Mouse (Mus musculus) hindbrain, embryonic 12.5 days (tissue): ENCODE measurements around the gene Trim44. TPM values are rescaled to one million over a fixed set of nuclear protein-coding genes. Genes with fewer than 3 reads are reported as not detected.

Experiments used
- ATAC-seq: fragments of 200-750 bp; cut with Nextera tagmentation; 2 replicates; pipeline ENCODE4 v1.8.0; 2017; ENCODE audit warnings: moderate TSS enrichment; ENCODE audit not compliant: low FRiP score
- H3K27ac ChIP-seq: fragments of 300-500 bp; sonication (generic); 2 replicates; pipeline ENCODE4 v1.5.1; 2016; ENCODE audit warnings: mild to moderate bottlenecking
- H3K27me3 ChIP-seq: fragments of 300-500 bp; sonication (generic); 2 replicates; pipeline ENCODE4 v1.6.1; 2016; ENCODE audit warnings: mild to moderate bottlenecking
- H3K36me3 ChIP-seq: fragments of 300-500 bp; sonication (generic); 2 replicates; pipeline ENCODE4 v1.6.1; 2016; ENCODE audit warnings: mild to moderate bottlenecking
- H3K4me1 ChIP-seq: fragments of 300-500 bp; sonication (generic); 2 replicates; pipeline ENCODE4 v1.6.1; 2016
- H3K4me2 ChIP-seq: fragments of 300-500 bp; sonication (generic); replicated peaks from 2 replicates; pipeline ENCODE4 v1.6.1; 2016; ENCODE audit warnings: mild to moderate bottlenecking
- H3K4me3 ChIP-seq: fragments of 300-500 bp; sonication (generic); 2 replicates; pipeline ENCODE4 v1.5.1; 2016; ENCODE audit warnings: mild to moderate bottlenecking
- H3K9ac ChIP-seq: fragments of 300-500 bp; sonication (generic); 2 replicates; pipeline ENCODE4 v1.6.1; 2016; ENCODE audit warnings: mild to moderate bottlenecking, moderate library complexity
- H3K9me3 ChIP-seq: fragments of 300-500 bp; sonication (generic); replicated peaks from 2 replicates; pipeline ENCODE4 v1.6.1; 2016; ENCODE audit warnings: mild to moderate bottlenecking
- WGBS: fragments of 180-500 bp; shearing (Covaris S2); methylation state at CpG from one replicate; pipeline ENCODE4 v1.1.7; 2016; 5-methylcytosine and 5-hydroxymethylcytosine counted together
- polyA plus RNA-seq: library from polyadenylated mRNA; unstranded; fragments of >200 nt; fragmentation: Nextera tagmentation; extraction: Ambion mirVana; gene quantifications from 2 replicates; pipeline ENCODE4 v1.2.1, GENCODE M21; 2016

The Trim44 gene
- polyA plus RNA-seq, 1 experiment from 2014 or later = 65.6 TPM

DNA sequence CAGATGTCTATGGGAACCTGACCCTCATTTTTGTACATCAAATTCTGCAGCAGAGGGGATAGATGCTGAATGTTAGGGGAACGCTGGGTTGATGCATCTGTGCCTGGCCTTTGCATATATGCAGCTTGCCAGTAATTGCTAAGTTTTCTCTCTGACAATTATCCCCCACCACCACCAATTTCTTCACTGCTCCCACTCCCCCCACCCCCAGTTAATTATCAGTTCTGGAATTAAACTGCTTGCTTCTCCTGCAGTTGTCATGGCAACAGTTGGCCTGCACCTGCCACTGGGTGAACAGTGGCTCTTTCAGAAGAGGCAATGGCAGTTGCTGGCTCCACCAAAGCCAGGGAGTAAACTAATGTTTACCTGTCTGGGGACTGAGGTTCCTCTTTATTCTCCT, 70.8 kb downstream of the Trim44 start:
- Histone ChIP-seq H3K36me3 (no peaks in the 10 kb centered on the region), H3K27me3 (no peaks in the 10 kb centered on the region), H3K4me1 (peaks cover 8% of the 10 kb centered on the region), H3K9ac (no peak overlapping the region), H3K27ac (no peak overlapping the region), H3K9me3 (no peaks in the 10 kb centered on the region), H3K4me3 (no peak overlapping the region), H3K4me2 (no peak overlapping the region)
- WGBS = 70% methylated on average over 1 of the region's 1 CpGs
- no peak for ATAC-seq

DNA sequence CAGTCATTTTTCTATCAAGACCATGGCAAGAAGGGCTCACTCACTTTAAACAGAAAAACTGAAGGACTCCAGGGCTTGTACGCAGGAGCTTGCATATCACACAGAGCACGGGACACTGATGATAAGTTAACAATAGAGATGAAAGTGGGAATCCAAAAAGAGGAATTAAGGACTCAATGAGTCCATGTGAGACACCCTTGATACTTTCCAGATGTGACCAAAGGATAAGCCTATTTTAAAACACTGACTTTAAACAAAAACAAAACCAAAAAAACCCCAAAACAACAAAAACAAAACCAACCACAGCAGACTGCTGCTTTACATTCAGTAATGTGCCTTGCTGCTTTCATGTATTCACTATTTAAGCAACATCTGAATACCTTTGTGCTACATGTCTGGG, 75.7 kb downstream of the Trim44 start:
- Histone ChIP-seq H3K9me3 (no peaks in the 10 kb centered on the region), H3K4me3 (no peak overlapping the region), H3K9ac (no peak overlapping the region), H3K27ac (no peak overlapping the region), H3K36me3 (no peaks in the 10 kb centered on the region), H3K4me1 (peaks cover 3% of the 10 kb centered on the region; the same call in 1 of the 2 replicates), H3K27me3 (no peaks in the 10 kb centered on the region), H3K4me2 (no peak overlapping the region)
- no peak for ATAC-seq
- WGBS = 81% methylated on average over 2 of the region's 2 CpGs

DNA sequence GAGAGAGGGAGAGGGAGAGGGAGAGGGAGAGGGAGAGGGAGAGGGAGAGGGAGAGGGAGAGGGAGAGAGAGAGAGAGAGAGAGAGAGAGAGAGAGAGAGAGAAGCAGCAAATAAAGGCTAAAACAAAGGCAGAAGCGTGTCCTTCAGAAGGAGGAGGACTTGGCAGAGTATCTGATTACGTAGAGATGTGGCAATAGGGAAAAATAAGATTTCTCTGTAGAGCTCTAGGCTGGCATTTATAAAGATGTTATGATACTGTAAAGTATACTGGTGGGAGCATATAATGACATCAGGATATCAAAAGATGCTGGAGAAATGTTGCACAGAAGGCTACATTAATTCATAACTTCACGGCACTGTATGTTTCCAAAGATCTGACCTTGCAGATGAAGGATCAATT, 76.5 kb downstream of the Trim44 start:
- WGBS = 83% methylated on average over 3 of the region's 3 CpGs
- no peak overlapping the region for H3K27ac ChIP-seq
- no peaks in the 10 kb centered on the region for H3K9me3 ChIP-seq
- no peak for ATAC-seq
- H3K27me3 ChIP-seq = no peaks in the 10 kb centered on the region
- H3K9ac ChIP-seq = no peak overlapping the region
- H3K4me3 ChIP-seq = no peak overlapping the region
- no peaks in the 10 kb centered on the region for H3K4me1 ChIP-seq
- H3K36me3 ChIP-seq = no peaks in the 10 kb centered on the region
- H3K4me2 ChIP-seq = no peak overlapping the region

- no peaks in the 10 kb centered on the region for H3K9me3 ChIP-seq
- no peak overlapping the region for H3K4me2 ChIP-seq
- no peak for ATAC-seq
- 89% methylated on average over 2 of the region's 2 CpGs for WGBS
- H3K27ac ChIP-seq = no peak overlapping the region
- no peaks in the 10 kb centered on the region for H3K27me3 ChIP-seq
- H3K36me3 ChIP-seq = no peaks in the 10 kb centered on the region
- 0 out of 2 replicates have a peak, but pooled peaks cover under 1% of the 10 kb centered on the region for H3K4me1 ChIP-seq
- H3K9ac ChIP-seq = no peak overlapping the region
- H3K4me3 ChIP-seq = no peak overlapping the region
These were observed 81.7 kb downstream of the Trim44 start for GRCm38 (mm10) chr2:102325921-102326320.

DNA sequence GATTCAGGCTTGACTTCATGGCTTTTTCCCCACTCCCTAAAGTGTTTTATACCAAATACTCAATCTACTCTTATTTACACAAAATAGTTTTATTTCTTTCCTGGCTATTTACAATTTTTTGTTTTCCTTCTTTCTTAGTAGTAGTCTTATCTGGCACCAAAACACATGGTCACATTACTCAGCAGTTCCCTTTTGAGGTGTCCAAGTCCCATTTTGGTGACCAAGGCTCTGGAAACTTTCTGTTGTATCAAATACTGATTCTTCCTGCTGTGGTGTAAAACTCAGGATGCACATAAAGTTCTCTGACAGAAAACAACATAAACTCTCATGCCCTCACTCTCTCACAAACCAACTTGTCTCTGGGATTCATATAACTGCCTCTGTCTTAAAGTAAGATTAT, 83.3 kb downstream of the Trim44 start:
- H3K4me1 ChIP-seq = 0 out of 2 replicates have a peak, but pooled peaks cover 2% of the 10 kb centered on the region
- H3K36me3 ChIP-seq = no peaks in the 10 kb centered on the region
- ATAC-seq = no peak
- no peaks in the 10 kb centered on the region for H3K27me3 ChIP-seq
- no peak overlapping the region for H3K4me3 ChIP-seq
- H3K9ac ChIP-seq = no peak overlapping the region
- H3K27ac ChIP-seq = no peak overlapping the region
- H3K9me3 ChIP-seq = no peaks in the 10 kb centered on the region
- no peak overlapping the region for H3K4me2 ChIP-seq

DNA sequence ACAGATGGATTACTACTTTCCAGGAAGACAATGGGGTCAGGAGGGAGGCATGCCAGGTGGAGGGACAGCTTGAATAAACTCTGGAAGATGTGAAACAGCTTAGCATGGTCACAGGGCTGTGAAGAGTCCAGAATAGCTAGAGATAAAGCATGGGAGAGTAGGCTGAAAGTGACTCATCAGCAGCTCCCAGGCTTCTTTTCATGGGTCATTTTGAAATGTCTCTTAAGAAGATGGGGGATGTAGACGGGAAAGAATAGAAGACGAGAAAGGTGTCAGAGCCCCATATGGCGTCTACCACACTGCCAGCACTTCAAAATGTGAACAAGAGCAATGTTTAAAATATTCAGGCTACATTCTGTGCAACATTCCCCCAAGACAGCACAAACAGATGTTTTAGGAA, 91.1 kb downstream of the Trim44 start:
- 86% methylated on average over 3 of the region's 3 CpGs for WGBS
- H3K27ac ChIP-seq = no peak overlapping the region

DNA sequence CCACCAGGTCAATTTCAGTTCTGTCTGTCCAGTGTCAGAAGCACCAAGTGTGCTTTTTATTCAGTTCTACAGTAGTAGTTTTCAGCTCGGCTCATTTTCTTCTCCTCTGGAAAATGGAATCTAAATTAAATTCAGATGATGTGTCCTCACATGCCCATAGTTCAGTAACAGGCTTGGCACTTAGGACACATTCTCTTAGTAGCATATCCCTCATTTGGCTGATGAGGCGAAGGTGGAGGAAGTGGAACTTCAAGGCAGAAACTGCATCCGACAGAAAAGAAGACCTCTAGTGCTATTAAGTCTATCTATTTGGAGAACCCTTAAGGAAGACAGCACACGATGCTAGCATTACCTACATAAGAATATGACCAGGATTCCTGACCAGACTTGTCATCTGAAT, 92.5 kb downstream of the Trim44 start:
- Histone ChIP-seq H3K4me3 (no peak overlapping the region), H3K36me3 (no peaks in the 10 kb centered on the region), H3K27ac (no peak overlapping the region), H3K4me2 (no peak overlapping the region), H3K27me3 (no peaks in the 10 kb centered on the region), H3K9me3 (no peaks in the 10 kb centered on the region), H3K4me1 (no peaks in the 10 kb centered on the region), H3K9ac (no peak overlapping the region)
- ATAC-seq = no peak
- 92% methylated on average over 4 of the region's 4 CpGs for WGBS

More for the DNA sequence above, 91.1 kb downstream of the Trim44 start:
- H3K4me2 ChIP-seq = no peak overlapping the region
- H3K4me1 ChIP-seq = 0 out of 2 replicates have a peak, but pooled peaks cover 2% of the 10 kb centered on the region
- no peaks in the 10 kb centered on the region for H3K9me3 ChIP-seq
- ATAC-seq = no peak
- H3K36me3 ChIP-seq = no peaks in the 10 kb centered on the region
- H3K4me3 ChIP-seq = no peak overlapping the region
- no peaks in the 10 kb centered on the region for H3K27me3 ChIP-seq
- H3K9ac ChIP-seq = no peak overlapping the region

- H3K9me3 ChIP-seq = no peaks in the 10 kb centered on the region
- no peaks in the 10 kb centered on the region for H3K36me3 ChIP-seq
- H3K4me1 ChIP-seq = no peaks in the 10 kb centered on the region
- ATAC-seq = no peak
- H3K4me3 ChIP-seq = no peak overlapping the region
- H3K9ac ChIP-seq = no peak overlapping the region
- WGBS = 88% methylated on average over 1 of the region's 1 CpGs
- H3K27ac ChIP-seq = no peak overlapping the region
- H3K4me2 ChIP-seq = no peak overlapping the region
- H3K27me3 ChIP-seq = no peaks in the 10 kb centered on the region
These were observed 93.0 kb downstream of the Trim44 start for GRCm38 (mm10) chr2:102314610-102315009.

- Histone ChIP-seq H3K4me3 (no peak overlapping the region), H3K9me3 (no peaks in the 10 kb centered on the region), H3K27ac (no peak overlapping the region), H3K4me1 (no peaks in the 10 kb centered on the region), H3K9ac (no peak overlapping the region), H3K4me2 (no peak overlapping the region), H3K27me3 (no peaks in the 10 kb centered on the region), H3K36me3 (no peaks in the 10 kb centered on the region)
- WGBS = 88% methylated on average over 2 of the region's 2 CpGs
- ATAC-seq = no peak
These were observed 93.6 kb downstream of the Trim44 start for GRCm38 (mm10) chr2:102314068-102314467.

- Histone ChIP-seq H3K4me2 (no peak overlapping the region), H3K27me3 (no peaks in the 10 kb centered on the region), H3K27ac (no peak overlapping the region), H3K4me1 (no peaks in the 10 kb centered on the region), H3K9ac (no peak overlapping the region), H3K9me3 (no peaks in the 10 kb centered on the region), H3K4me3 (no peak overlapping the region), H3K36me3 (no peaks in the 10 kb centered on the region)
- 96% methylated on average over 1 of the region's 1 CpGs for WGBS
- no peak for ATAC-seq
These were observed 94.7 kb downstream of the Trim44 start for GRCm38 (mm10) chr2:102312903-102313302.

- H3K9me3 ChIP-seq = no peaks in the 10 kb centered on the region
- H3K9ac ChIP-seq = no peak overlapping the region
- H3K4me1 ChIP-seq = no peaks in the 10 kb centered on the region
- no peaks in the 10 kb centered on the region for H3K27me3 ChIP-seq
- H3K4me3 ChIP-seq = no peak overlapping the region
- peaks cover 24% of the 10 kb centered on the region; the same call in 1 of the 2 replicates for H3K36me3 ChIP-seq
- no peak overlapping the region for H3K4me2 ChIP-seq
- ATAC-seq = no peak
- 81% methylated on average over 2 of the region's 2 CpGs for WGBS
- no peak overlapping the region for H3K27ac ChIP-seq
These were observed 104.4 kb downstream of the Trim44 start for GRCm38 (mm10) chr2:102303274-102303673.

GRCm38 (mm10) chr2:102302532-102302931, 105.1 kb downstream of the Trim44 start:
- 91% methylated on average over 1 of the region's 1 CpGs for WGBS
- H3K4me1 ChIP-seq = no peaks in the 10 kb centered on the region

DNA sequence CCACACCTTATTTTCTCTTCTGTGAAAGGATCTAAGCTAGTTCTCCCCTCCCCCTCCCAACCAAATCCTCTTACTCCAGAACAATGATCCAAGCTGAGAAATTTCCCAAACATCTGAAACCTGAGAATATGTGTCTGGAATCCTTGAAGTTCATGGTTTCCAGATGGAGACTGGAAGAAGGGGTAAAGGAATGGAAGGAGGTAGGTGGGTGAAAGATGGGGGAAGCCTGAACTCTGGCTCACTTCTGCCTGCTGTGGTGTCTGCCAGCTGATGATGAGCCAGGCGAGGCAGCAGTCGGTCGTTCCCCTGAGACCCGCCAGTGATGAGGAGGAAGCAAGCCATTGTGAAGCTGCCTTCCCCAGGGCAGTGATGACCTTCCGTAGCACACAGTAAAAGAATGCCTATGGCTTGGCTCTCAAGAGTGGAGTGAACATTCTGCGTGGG, 112.8 kb downstream of the Trim44 start:
- Histone ChIP-seq H3K4me3 (no peak overlapping the region), H3K4me2 (no peak overlapping the region), H3K4me1 (peaks cover 6% of the 10 kb centered on the region), H3K27me3 (no peaks in the 10 kb centered on the region), H3K9ac (no peak overlapping the region), H3K9me3 (no peaks in the 10 kb centered on the region), H3K36me3 (no peaks in the 10 kb centered on the region), H3K27ac (no peak overlapping the region)
- 37% methylated on average over 6 of the region's 6 CpGs for WGBS
- no peak for ATAC-seq

More at GRCm38 (mm10) chr2:102302532-102302931, 105.1 kb downstream of the Trim44 start:
- Histone ChIP-seq H3K4me3 (no peak overlapping the region), H3K36me3 (peaks cover 24% of the 10 kb centered on the region; the same call in 1 of the 2 replicates), H3K27me3 (no peaks in the 10 kb centered on the region), H3K9me3 (no peaks in the 10 kb centered on the region), H3K9ac (no peak overlapping the region), H3K4me2 (no peak overlapping the region), H3K27ac (no peak overlapping the region)
- no peak for ATAC-seq
